Mouse (Mus musculus): Measurements from ENCODE around the gene Nckap1.

- TF ChIP-seq POLR2A (IDR thresholded peaks at IDR 0.05; ENCODE audit: borderline replicate concordance, extremely low read depth, low read depth, low read length) (no peak), CTCF (IDR thresholded peaks at IDR 0.05; ENCODE audit: insufficient read depth, low read length) (no peak)
Measured at GRCm38 (mm10) chr2:80486851-80487250, 94.3 kb downstream of the Nckap1 start.
